Mouse (Mus musculus) ES-Bruce4 (cell line): ENCODE results near the gene Nap1l5. TPM values are rescaled to one million over a fixed set of nuclear protein-coding genes. Genes with fewer than 3 reads are reported as not detected.

Source experiments
- H3K27ac ChIP-seq: 2 replicates; pipeline ENCODE4 v1.5.1; 2012; ENCODE audit warnings: low read length, inconsistent platforms; ENCODE audit not compliant: insufficient read depth
- H3K27me3 ChIP-seq: 2 replicates; pipeline ENCODE4 v1.6.1; 2012; ENCODE audit warnings: mild to moderate bottlenecking, low read length, inconsistent platforms; ENCODE audit not compliant: control insufficient read depth, poor library complexity, insufficient read depth, severe bottlenecking
- H3K36me3 ChIP-seq: 2 replicates; pipeline ENCODE4 v1.6.1; 2012; ENCODE audit warnings: inconsistent platforms, mild to moderate bottlenecking, low read length, moderate library complexity; ENCODE audit not compliant: control insufficient read depth, poor library complexity, insufficient read depth, severe bottlenecking
- H3K4me1 ChIP-seq: one replicate; pipeline ENCODE4 v1.8.1; 2011; ENCODE audit warnings: low read length; ENCODE audit not compliant: control insufficient read depth, insufficient read depth
- H3K4me3 ChIP-seq: 2 replicates; pipeline ENCODE4 v1.5.1; 2011; ENCODE audit warnings: low read depth, mild to moderate bottlenecking, low read length
- H3K9ac ChIP-seq: 2 replicates; pipeline ENCODE4 v1.6.1; 2012; ENCODE audit warnings: low read depth, mild to moderate bottlenecking, inconsistent platforms; ENCODE audit not compliant: poor library complexity, severe bottlenecking
- H3K9me3 ChIP-seq: replicated peaks from 2 replicates; pipeline ENCODE4 v1.6.1; 2012; ENCODE audit warnings: mild to moderate bottlenecking, low read length, inconsistent platforms; ENCODE audit not compliant: control insufficient read depth, poor library complexity, insufficient read depth, severe bottlenecking
- CTCF ChIP-seq: IDR thresholded peaks from one replicate; pipeline ENCODE4 v1.8.1; 2011; ENCODE audit warnings: low read depth, low read length
- EP300 ChIP-seq: IDR thresholded peaks from 2 replicates; pipeline ENCODE4 v1.6.1; 2011; ENCODE audit warnings: low read depth, low read length; ENCODE audit not compliant: insufficient read depth
- POLR2A ChIP-seq: IDR thresholded peaks from one replicate; pipeline ENCODE4 v1.8.1; 2011; ENCODE audit warnings: low read length; ENCODE audit not compliant: insufficient read depth
- polyA plus RNA-seq: library from polyadenylated mRNA; stranded (reverse); fragments of >200 nt; gene quantifications from 2 replicates; pipeline ENCODE4 v1.2.4, GENCODE M21; 2011; ENCODE audit warnings: low read depth; ENCODE audit not compliant: missing spikeins, insufficient read depth, insufficient read length

Gene Nap1l5
- polyA plus RNA-seq, 1 experiment = not detected

GRCm38 (mm10) chr6:58913971-58914370, 7.1 kb upstream of the Nap1l5 start:
- H3K9me3 ChIP-seq = no peaks in the 10 kb centered on the region; the same call in 1 of the 2 replicates
- H3K4me3 ChIP-seq = no peak overlapping the region
- H3K36me3 ChIP-seq = no peaks in the 10 kb centered on the region
- H3K27ac ChIP-seq = no peak overlapping the region
- no peaks in the 10 kb centered on the region for H3K27me3 ChIP-seq
- no peak for TF ChIP-seq EP300
- TF ChIP-seq POLR2A = no peak
- no peak for TF ChIP-seq CTCF
- no peaks in the 10 kb centered on the region for H3K4me1 ChIP-seq
- H3K9ac ChIP-seq = no peak overlapping the region

GRCm38 (mm10) chr6:58913551-58913950, 6.7 kb upstream of the Nap1l5 start:
- Histone ChIP-seq H3K36me3 (no peaks in the 10 kb centered on the region), H3K9me3 (peaks cover 4% of the 10 kb centered on the region; the same call in 1 of the 2 replicates), H3K9ac (no peak overlapping the region), H3K4me3 (no peak overlapping the region), H3K4me1 (no peaks in the 10 kb centered on the region), H3K27ac (no peak overlapping the region), H3K27me3 (no peaks in the 10 kb centered on the region)
- TF ChIP-seq POLR2A (no peak), EP300 (no peak), CTCF (no peak)

- no peak overlapping the region for H3K4me3 ChIP-seq
- no peaks in the 10 kb centered on the region for H3K27me3 ChIP-seq
- H3K27ac ChIP-seq = no peak overlapping the region
- TF ChIP-seq POLR2A (no peak), CTCF (no peak), EP300 (no peak)
- H3K9ac ChIP-seq = no peak overlapping the region
- peaks cover 8% of the 10 kb centered on the region for H3K9me3 ChIP-seq
- H3K36me3 ChIP-seq = no peaks in the 10 kb centered on the region
- no peaks in the 10 kb centered on the region for H3K4me1 ChIP-seq
Observed at GRCm38 (mm10) chr6:58912842-58913241, 6.0 kb upstream of the Nap1l5 start.

GRCm38 (mm10) chr6:58907791-58908190, 915 bp upstream of the Nap1l5 start:
- no peaks in the 10 kb centered on the region for H3K36me3 ChIP-seq
- no peaks in the 10 kb centered on the region; the same call in 1 of the 2 replicates for H3K27me3 ChIP-seq
- no peak overlapping the region for H3K4me3 ChIP-seq
- no peak overlapping the region for H3K27ac ChIP-seq
- no peak overlapping the region for H3K9ac ChIP-seq
- TF ChIP-seq CTCF (no peak), POLR2A (no peak), EP300 (no peak)
- H3K4me1 ChIP-seq = no peaks in the 10 kb centered on the region
- peaks cover 33% of the 10 kb centered on the region for H3K9me3 ChIP-seq

- H3K9me3 ChIP-seq = peaks cover 33% of the 10 kb centered on the region
- no peak overlapping the region for H3K27ac ChIP-seq
- TF ChIP-seq EP300 (no peak), POLR2A (no peak), CTCF (no peak)
- no peak overlapping the region for H3K4me3 ChIP-seq
- no peaks in the 10 kb centered on the region for H3K36me3 ChIP-seq
- no peaks in the 10 kb centered on the region for H3K4me1 ChIP-seq
- no peak overlapping the region for H3K9ac ChIP-seq
- no peaks in the 10 kb centered on the region; the same call in 1 of the 2 replicates for H3K27me3 ChIP-seq
Observed at GRCm38 (mm10) chr6:58907336-58907735, 460 bp upstream of the Nap1l5 start.

- H3K9me3 ChIP-seq = peaks cover 33% of the 10 kb centered on the region
- H3K27me3 ChIP-seq = no peaks in the 10 kb centered on the region; the same call in 1 of the 2 replicates
- no peaks in the 10 kb centered on the region for H3K36me3 ChIP-seq
- no peak overlapping the region for H3K4me3 ChIP-seq
- H3K4me1 ChIP-seq = no peaks in the 10 kb centered on the region
- no peak overlapping the region for H3K27ac ChIP-seq
- no peak for TF ChIP-seq CTCF
- H3K9ac ChIP-seq = no peak overlapping the region
Observed at GRCm38 (mm10) chr6:58904551-58904950, 2.3 kb downstream of the Nap1l5 start.
